Mouse (Mus musculus) left cerebral cortex, adult 2 months (tissue): Measurements from ENCODE around the gene Pck1. TPM values are rescaled to one million over a fixed set of nuclear protein-coding genes. Genes with fewer than 3 reads are reported as not detected.

ENCODE experiments used
- DNase-seq, 2 experiments: peaks; one replicate each; pipeline ENCODE4 v3.0.0; 2021 to 2022; ENCODE audit warnings: low spot score in 2 of 2, mixed read lengths in 1 of 2; ENCODE audit errors: extremely low spot score in 1 of 2
- H3K27ac ChIP-seq: fragments of 200-600 bp; 2 replicates; pipeline ENCODE4 v1.8.1; 2022
- H3K4me3 ChIP-seq: fragments of 200-600 bp; 2 replicates; pipeline ENCODE4 v1.8.1; 2022
- CTCF ChIP-seq: fragments of 200-600 bp; IDR thresholded peaks from 2 replicates; pipeline ENCODE4 v1.8.1; 2022; ENCODE audit warnings: antibody characterized with exemption, mild to moderate bottlenecking, moderate library complexity
- intact Hi-C: fragments of 180-260 bp; cut with DNase I; formaldehyde crosslinking; loops from one replicate; pipeline ENCODE4 v1.15.1; 2025
- total RNA-seq, 2 experiments: library from RNA; stranded (reverse); gene quantifications; 2 replicates each; pipeline ENCODE4 v1.2.3; 2021

Gene Pck1
- total RNA-seq, 2 experiments from 2014 or later = 0.11 TPM; not detected in 1

DNA sequence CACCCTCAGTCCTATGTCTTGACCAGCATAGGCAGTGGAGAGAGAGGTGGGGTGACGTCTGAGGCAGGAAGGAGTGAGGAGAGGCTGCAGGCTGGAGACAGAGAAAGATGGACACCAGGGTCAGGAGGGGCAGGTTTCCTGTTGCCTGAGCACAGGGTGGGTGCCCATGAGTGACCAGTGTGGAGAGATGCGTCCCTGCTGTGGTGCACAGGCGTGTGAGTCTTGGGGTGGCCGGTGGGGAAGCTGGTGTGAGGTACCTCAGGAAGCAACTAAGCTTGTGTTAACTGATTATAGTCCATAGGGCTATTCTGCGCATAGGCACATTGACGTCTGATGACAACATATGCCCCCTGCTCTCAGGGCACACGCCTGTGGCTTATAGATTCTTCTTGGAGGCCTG is 26.2 kb downstream of the Pck1 start:
- DNase-seq = no peak
- intact Hi-C loops = no loop called here
- H3K4me3 ChIP-seq = no peak overlapping the region
- no peak overlapping the region for H3K27ac ChIP-seq
- no peak for TF ChIP-seq CTCF

GRCm38 (mm10) chr2:173180026-173180425 is 27.2 kb downstream of the Pck1 start:
- Histone ChIP-seq H3K27ac (no peak overlapping the region), H3K4me3 (no peak overlapping the region)
- TF ChIP-seq CTCF = no peak; the same call in 1 of the 2 replicates
- no peak for DNase-seq
- intact Hi-C loops = loop anchor here (2.0 to 10.0 kb wide), 2 partner anchors 19 to 1105 kb away; partner anchors contain the start of gene Gnas

- no peak for DNase-seq
- Histone ChIP-seq H3K4me3 (no peak overlapping the region), H3K27ac (no peak overlapping the region)
- TF ChIP-seq CTCF = no peak
- intact Hi-C loops = loop anchor here (2.0 to 10.0 kb wide), 2 partner anchors 20 to 1104 kb away; partner anchors contain the start of gene Gnas
These were observed 28.0 kb downstream of the Pck1 start for GRCm38 (mm10) chr2:173180721-173181388.

- Histone ChIP-seq H3K27ac (no peak overlapping the region), H3K4me3 (no peak overlapping the region)
- TF ChIP-seq CTCF = no peak
- DNase-seq = no peak
- intact Hi-C loops = loop anchor here (2.0 to 10.0 kb wide), 2 partner anchors 21 to 1103 kb away; partner anchors contain the start of gene Gnas
These were observed 28.6 kb downstream of the Pck1 start for GRCm38 (mm10) chr2:173181486-173181885.

- H3K4me3 ChIP-seq = no peak overlapping the region
- intact Hi-C loops = loop anchor here (2.0 to 10.0 kb wide), 2 partner anchors 21 to 1103 kb away; partner anchors contain the start of gene Gnas
- no peak overlapping the region for H3K27ac ChIP-seq
- no peak for TF ChIP-seq CTCF
- DNase-seq = no peak
These were observed 29.1 kb downstream of the Pck1 start for GRCm38 (mm10) chr2:173181901-173182300.

GRCm38 (mm10) chr2:173182796-173183195 is 29.9 kb downstream of the Pck1 start:
- H3K4me3 ChIP-seq = no peak overlapping the region
- TF ChIP-seq CTCF = no peak
- no peak for DNase-seq
- no peak overlapping the region for H3K27ac ChIP-seq
- intact Hi-C loops = loop anchor here (10.0 kb wide), 1 partner anchor 1102 kb away; the partner anchor contains the start of gene Gnas

DNA sequence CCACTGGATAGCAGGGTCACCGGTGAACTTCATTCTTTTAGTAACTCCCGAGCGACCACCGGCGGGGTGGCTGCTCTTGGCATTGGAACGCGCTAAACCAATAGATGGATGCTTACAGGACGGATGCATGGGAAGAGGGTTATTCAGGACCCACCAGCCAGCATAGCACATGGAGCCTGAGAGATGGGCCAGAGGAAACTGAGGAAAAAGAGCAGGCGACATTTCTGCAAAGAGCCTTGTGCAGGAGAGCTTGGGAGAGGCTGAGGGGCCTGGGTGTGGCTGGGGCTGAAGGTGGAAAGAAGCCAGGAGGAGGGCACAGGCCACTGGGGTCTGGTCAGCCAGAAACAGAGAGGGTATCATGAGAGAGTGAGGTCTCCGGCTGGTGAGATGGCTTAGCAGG is 30.5 kb downstream of the Pck1 start:
- no peak for DNase-seq
- intact Hi-C loops = loop anchor here (10.0 kb wide), 1 partner anchor 1101 kb away; the partner anchor contains the start of gene Gnas
- no peak overlapping the region for H3K4me3 ChIP-seq
- no peak for TF ChIP-seq CTCF
- no peak overlapping the region for H3K27ac ChIP-seq

GRCm38 (mm10) chr2:173183836-173184460 is 31.1 kb downstream of the Pck1 start:
- no peak overlapping the region for H3K4me3 ChIP-seq
- DNase-seq = peak; percentile 67 to 75
- intact Hi-C loops = loop anchor here (1.0 to 10.0 kb wide), 2 partner anchors 77 to 1101 kb away; partner anchors contain the start of gene Gnas
- H3K27ac ChIP-seq = no peak overlapping the region
- peak; percentile 83 for TF ChIP-seq CTCF

DNA sequence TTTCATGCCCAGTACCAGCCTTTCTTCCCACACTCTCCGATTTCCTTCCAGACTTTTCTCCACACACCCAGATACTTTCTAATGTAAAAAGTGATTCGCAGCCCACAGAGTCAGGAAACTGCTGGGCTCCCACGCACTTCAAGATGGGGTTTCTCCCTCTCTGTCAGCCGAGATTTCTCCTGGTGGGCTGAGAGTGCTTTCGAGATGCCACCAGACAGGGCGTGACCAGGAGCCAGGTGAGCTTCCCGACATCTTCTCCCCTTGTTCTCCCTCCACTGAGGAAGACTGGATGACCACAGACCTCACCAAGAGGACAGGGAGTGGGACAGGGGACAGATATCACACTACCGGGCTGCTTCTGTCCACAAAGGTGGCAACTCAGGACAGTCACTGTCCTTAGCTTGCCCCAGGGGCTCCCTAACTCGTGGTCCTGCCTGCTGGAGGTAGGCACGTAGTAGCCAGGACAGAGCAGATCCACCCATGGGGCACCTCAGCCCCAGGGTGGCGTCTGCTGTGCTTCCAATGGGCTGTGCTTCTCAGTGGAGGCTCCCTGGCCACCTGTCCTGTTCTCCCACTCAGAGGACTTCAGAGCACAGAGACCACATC is 31.7 kb downstream of the Pck1 start:
- TF ChIP-seq CTCF = no peak

GRCm38 (mm10) chr2:173185282-173185681 is 32.4 kb downstream of the Pck1 start:
- TF ChIP-seq CTCF = no peak
- H3K27ac ChIP-seq = no peak overlapping the region
- no peak for DNase-seq
- intact Hi-C loops = loop anchor here (5.0 to 10.0 kb wide), 2 partner anchors 1100 to 1717 kb away; partner anchors contain the start of gene Gnas
- H3K4me3 ChIP-seq = no peak overlapping the region

More for the DNA sequence above, 31.7 kb downstream of the Pck1 start:
- intact Hi-C loops = loop anchor here (1.0 to 10.0 kb wide), 3 partner anchors 77 to 1718 kb away; partner anchors contain the start of gene Gnas
- Histone ChIP-seq H3K27ac (no peak overlapping the region), H3K4me3 (no peak overlapping the region)
- peak in 1 of 2 experiments; percentile 14 for DNase-seq

DNA sequence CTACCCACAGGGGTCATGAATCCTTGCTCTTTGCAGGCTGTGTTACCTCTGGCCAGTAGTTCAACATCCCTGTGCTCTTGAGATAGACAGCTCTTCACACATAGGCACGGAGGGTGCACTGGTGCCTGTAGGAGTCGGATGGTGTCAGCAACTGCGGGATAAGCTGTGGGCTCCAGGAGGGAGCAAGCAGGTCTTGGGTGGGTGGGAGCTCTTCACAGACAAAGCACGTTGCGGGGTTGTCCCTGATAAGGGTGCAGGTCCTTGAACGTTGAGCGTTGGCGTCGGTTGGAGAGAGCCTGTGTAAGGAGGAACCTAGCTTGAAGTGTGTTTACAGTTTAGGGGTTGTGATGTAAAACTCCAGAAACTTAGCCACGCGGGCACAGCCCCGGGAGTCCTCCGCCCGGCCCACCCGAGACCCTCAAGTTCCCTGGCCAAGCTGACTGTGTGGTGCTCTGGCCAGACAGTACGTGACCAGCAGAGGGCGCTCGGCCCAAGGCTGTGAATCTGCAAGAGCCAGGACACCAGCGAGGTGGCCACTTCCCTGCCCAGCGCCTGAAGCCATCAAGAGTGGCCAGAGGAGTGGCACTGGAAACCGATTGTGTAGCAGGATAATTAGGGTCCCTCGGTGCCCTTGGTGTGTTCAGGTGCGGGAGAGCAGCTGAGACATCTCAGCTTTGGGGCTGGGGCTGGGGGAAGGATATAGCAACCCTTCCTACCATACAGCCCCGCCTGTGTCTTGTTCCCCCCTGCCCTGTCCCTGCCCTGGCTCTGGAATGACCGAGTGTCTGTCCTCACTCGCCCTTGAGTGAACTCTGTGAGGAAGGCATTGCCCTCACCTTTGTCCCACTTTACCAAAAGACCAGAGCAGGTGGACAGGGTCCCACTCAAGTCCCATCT is 33.4 kb downstream of the Pck1 start:
- intact Hi-C loops = loop anchor here (1.0 to 10.0 kb wide), 4 partner anchors 360 to 1716 kb away; partner anchors contain the start of gene Gnas
- Histone ChIP-seq H3K4me3 (no peak overlapping the region), H3K27ac (no peak overlapping the region)
- DNase-seq = peak; percentile 83 to 89
- peak; percentile 99 for TF ChIP-seq CTCF
